Mouse (Mus musculus) neural tube, embryonic 14.5 days (tissue): ENCODE measurements around the gene Ubxn2a. TPM values are rescaled to one million over a fixed set of nuclear protein-coding genes. Genes with fewer than 3 reads are reported as not detected.

Experiments
- polyA plus RNA-seq: library from polyadenylated mRNA; unstranded; fragments of >200 nt; fragmentation: Nextera tagmentation; extraction: Ambion mirVana; gene quantifications from 2 replicates; pipeline ENCODE4 v1.2.1, GENCODE M21; 2014

Ubxn2a gene
- polyA plus RNA-seq, 1 experiment from 2014 or later = 47.3 TPM

Other genes with a start within 250 kb of the Ubxn2a start
- gene Fam228a, start 169.3 kb downstream of the Ubxn2a start, polyA plus RNA-seq = 1.2 and 1.7 TPM in 2 replicates
- gene Pfn4, start 138.7 kb downstream of the Ubxn2a start, polyA plus RNA-seq = 14.7 and 17.3 TPM in 2 replicates
- 8.4 and 9.6 TPM in 2 replicates for gene Fam228b, start 138.4 kb downstream of the Ubxn2a start, polyA plus RNA-seq
- 279 and 312 TPM in 2 replicates for gene Sf3b6, start 90.2 kb downstream of the Ubxn2a start, polyA plus RNA-seq
- gene Fkbp1b, start 66.1 kb downstream of the Ubxn2a start, polyA plus RNA-seq = 55.8 and 103 TPM in 2 replicates
- gene Wdcp, start 64.4 kb downstream of the Ubxn2a start, polyA plus RNA-seq = 13.0 and 13.6 TPM in 2 replicates
- 2.3 and 2.6 TPM in 2 replicates for gene Mfsd2b, start 33.3 kb downstream of the Ubxn2a start, polyA plus RNA-seq
- gene Atad2b, start 9.6 kb upstream of the Ubxn2a start, polyA plus RNA-seq = 20.4 and 24.2 TPM in 2 replicates